Mouse (Mus musculus) right cerebral cortex, postnatal 25 days (tissue): ENCODE measurements at regions not wholly inside any gene's neighbourhood (a gene's known extent, or its start where the extent isn't known, plus 50 kb on each side); places are given as distances from the start of the nearest gene placed in this dataset.
A peak's percentile ranks its signal among the peaks of the same experiment; 100 is the strongest.

Experiments
- DNase-seq: peaks from one replicate; pipeline ENCODE4 v3.0.0; 2022

DNA sequence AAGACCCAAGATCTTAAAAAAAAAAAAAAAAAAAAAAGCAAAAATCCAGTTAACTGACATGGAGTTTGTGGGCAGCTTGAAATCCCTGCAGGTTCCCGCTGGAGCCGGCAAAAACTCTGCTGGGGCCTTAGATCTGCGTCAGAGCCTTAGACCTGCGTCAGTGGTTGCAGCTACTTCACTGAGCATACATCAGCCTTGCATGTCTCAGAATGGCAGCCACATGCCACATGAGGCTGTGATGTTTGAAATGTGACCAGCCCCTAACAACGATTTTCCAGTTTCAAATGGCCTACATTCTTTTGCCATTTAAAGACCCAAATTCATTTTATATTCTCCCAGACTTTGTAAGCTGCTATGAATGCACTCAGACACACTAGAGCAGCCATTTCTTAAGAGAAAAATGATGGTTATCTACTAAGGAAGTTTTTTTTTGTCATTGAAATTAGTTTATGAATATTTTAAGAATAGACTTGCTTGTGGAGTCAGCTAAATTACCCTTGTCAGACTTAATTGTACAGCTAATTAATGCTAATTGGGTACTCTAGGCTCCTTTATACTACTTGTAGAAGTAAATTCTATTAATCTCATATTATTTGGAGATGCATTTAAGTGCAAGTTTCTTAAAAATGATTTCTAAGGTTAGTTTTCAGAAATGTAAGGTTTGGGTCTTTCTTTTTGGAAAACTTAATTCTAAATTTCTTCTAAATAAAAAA, 70.8 kb downstream of the Toporsl start:
- no peak for DNase-seq

DNA sequence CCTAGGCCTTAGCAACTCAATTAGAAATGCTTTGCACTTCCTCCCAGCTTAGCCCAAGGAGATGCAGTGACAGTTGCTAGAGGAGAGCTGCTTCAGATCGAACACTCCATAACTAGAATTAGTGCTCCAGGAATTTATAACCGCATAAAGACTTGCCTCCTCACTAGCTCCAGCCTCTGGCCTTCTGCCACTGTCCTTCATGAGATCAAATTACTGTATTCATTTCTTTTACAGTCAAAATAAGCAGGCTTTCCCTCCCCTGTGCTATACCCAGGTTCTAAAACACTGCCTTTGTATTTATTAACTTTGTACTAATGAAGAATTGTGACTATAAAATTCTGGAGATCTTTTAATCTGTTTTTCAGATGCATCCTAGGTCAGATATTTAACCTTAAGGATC, 104.8 kb upstream of the Olfr275 start:
- no peak for DNase-seq

DNA sequence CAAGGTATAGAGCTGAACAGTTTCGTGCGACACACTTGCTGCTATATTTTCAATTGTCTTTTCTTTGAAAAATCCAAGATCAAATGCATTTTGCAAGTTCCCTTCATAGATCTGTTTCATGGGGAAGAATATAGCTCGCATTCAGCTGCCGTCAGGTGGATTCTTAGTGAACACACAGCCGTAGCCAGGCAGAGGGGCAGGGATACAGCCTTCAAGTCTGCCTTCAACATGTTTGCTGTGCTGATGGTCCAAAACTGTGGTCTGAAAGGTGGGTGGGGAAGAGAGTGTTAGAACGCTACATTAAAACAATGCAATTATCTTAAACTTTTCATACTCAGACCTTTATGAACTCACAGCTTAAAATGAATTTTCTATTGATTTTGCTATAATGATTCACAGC, 88.2 kb upstream of the Olfr275 start:
- no peak for DNase-seq

DNA sequence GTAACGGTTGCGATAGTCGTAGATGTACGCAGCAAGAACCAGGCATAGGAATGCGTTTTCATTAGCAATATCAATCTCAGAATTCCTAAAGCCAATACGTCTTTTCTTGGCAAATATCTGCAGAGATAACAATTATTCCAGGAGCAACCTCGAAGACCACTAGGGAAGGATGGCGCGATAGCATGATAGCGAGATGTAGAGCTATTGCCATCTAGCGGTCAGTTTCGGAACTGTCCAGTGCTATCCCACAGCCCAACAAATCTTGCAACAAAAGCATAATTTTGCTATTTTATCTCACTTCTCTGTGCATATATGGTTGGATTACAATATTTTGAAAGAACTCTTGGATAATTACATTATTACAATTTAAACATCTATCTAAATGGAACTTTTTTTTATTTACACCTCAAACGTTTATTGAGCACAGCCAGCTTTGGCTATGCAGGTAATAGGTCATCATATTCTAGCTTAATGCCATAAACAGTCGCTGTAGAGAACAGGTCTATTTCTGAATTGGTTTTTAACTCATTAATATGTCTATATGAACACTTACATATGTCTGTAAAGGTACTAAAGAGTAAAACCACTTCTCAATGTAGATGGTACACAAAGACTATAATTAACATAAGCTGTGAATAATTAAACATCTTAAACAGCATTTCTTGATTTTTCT, 87.6 kb upstream of the Olfr275 start:
- peak; percentile 63 for DNase-seq

DNA sequence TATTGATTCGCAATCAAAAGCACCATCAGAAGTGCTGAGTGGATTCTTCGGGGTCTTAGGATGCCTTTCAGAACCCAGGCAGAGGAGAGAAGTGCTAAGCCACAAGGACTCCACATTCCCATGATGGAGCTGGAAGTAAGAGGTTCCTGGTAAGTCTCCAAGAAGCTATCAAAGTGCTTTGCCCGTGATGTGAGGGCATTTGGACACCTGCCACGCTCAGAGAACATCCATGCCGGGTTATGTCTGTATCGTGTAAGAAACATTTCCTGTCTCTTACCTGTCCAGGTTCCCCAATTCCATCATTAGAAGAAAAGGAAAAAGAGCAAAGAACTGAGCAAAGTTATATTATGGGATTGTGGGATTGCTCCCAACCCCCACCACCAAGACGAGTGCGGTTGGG, 81.3 kb upstream of the Olfr275 start:
- DNase-seq, result no peak

DNA sequence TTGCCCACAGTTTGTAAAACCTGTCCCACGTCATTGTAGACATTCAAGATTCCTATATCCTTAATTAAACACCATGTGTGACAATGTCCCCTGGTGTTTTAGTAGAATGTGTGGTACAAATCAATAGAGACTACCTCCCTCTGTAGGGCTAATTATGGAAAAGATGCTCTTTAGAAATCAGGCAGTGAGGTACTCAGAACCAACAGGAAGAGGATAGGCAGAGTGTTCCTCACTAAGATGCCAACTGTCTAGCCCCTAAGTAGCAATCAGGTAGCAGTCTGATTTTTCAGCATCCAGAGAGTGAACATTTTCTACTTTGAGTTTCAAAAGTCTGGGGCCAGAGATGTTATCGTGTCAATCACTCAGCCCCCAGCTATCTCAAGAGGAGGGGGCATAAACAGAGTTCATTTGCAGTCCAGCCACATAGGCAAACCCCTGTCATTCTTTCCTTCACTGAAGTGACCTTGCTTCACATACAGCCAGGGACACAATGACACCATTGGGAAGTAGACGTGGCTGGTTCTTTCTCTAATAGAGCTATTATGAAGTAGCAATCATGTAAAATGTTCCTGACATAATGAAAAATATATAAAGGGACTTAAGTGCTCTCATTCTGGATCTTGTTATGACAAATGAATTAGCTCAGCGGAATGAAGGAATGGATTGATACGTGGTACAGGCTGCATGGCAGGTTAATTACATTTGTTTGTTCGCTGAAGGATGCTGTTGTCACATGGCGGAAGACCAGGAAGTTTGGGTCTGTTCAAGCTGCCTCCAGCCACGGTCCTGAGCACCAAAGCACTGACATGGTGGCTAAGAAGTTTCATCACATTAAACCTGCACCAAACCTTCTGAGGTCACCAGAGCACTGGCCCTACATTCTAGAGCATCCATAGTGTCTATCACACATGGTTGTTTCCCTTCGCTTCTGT, 74.6 kb upstream of the Olfr275 start:
- no peak for DNase-seq

DNA sequence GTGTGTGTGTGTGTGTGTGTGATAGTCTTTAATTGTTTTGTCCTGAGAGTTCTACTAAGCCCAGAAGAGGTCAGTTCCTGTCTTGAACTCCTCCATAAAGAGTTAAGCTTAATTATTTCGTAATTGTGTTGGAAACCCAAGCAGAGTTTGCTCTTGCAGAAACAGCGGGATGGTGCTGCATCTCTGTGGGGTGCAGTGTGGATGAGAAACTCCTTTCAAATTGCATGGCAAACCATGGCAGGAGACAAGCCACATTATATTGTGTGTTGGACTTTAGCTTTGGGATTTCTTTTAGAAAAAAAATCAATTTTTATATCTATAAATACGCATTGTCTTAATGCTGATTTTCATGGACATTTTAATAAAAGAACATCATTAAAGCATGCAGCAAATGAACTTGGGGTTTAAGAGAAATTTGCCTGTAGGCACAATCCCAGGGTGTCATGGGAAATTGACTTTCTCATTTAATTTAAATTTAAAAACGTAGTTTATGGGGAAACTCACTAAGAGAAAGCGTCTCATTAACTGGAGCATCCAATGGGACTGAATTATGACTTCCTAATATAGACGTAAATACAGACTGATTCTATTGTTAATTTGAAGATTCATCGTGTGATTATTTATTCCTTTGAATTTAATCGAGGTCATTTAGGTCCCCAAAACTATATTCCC, 61.4 kb upstream of the Olfr275 start:
- no peak for DNase-seq
